Mouse (Mus musculus) neutrophil, adult 5-6 weeks (primary cell): ENCODE results near the gene Vdac1. TPM values are rescaled to one million over a fixed set of nuclear protein-coding genes. Genes with fewer than 3 reads are reported as not detected.
A peak's percentile ranks its signal among the peaks of the same experiment; 100 is the strongest.

ENCODE experiments used
- ATAC-seq: fragments of 151-379, 151-347 bp; 2 replicates; pipeline ENCODE4 v1.8.0; 2017; ENCODE audit warnings: mild to moderate bottlenecking, moderate TSS enrichment; ENCODE audit not compliant: insufficient number of reproducible peaks, poor library complexity, low FRiP score, severe bottlenecking; ENCODE audit errors: extremely low read depth
- total RNA-seq: library from RNA; stranded (forward); fragments of 200-1000 nt; gene quantifications from 2 replicates; pipeline ENCODE4 v1.2.3, GENCODE M21; 2017

Vdac1 gene
- 42.9 and 53.9 TPM in 2 replicates for total RNA-seq

DNA sequence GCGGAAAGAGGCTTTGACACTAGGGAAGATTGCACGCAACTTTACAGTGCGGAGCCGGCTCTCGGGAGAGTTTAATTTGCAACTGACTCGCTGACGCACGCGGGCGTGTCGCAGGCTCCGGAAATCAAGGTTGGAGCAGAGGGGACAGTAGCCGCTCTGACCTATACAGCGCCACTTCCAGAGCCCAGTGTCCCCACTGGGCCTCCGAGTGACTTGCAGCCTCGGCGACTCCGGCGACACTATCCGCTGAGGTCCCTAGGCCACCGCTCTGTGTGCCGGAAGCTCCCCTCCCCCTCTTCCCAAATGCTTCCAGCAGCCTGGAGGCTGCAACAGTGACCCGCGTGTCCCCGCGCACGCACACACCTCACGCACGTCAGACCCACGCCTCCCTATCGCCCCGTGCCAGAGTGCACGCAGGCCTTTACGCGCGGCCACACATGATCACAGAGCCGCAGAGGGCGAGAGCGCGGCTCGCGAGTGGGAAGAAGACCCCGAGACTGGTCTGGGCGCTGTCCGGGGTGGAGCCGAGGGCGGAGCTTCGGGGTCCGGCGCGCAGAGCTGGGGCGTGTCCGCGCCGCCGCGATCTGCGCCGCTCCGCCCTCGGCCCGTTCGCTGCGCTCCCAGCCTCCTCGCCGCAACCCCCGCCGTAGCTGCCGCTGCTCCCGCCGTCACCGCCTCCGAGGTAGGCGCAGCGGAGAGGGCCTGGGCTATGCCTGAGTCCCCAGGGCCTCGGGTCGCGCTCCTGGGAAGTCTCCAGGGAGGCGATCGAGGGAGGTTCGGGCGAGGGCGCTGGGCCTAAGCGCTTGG, at the start of gene Vdac1:
Vdac1 (plus strand) TSS at position 390 of the 807 bp plus-strand sequence.
- ATAC-seq = peak; percentile 67

DNA sequence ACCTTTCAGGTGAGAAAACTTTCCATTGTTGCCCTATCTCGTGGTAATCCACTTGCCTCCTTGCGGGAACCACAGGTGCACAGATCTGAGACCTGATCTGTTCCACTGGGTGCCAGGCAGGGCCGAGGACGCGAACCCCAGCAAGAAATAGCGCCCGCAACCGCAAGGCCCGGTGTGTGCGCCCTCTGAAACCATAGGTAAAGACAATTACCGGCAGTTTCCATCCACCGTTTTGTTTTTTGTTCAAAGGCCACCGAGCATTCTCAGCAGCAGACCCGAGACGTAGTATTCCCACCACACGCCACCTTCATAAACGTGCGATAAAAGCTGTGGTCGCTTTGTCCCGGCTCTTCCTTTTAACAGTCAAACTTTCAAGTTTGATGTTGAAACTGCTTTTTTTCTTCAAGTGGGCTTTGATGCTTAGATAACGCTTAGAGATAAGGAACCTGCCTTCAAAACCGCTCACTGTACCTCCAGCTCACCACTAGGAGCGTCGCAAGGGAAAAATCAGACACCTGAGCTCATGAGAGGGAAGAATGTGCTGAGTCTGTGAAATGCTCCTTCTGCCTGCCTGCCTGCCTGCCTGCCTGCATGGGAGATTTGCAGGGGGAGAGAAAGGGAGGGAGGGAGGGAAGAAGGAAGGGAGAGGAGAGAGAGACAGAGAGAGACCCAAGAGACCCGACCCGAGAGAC, 46.4 kb upstream of the Vdac1 start:
- ATAC-seq = peak; percentile 36

DNA sequence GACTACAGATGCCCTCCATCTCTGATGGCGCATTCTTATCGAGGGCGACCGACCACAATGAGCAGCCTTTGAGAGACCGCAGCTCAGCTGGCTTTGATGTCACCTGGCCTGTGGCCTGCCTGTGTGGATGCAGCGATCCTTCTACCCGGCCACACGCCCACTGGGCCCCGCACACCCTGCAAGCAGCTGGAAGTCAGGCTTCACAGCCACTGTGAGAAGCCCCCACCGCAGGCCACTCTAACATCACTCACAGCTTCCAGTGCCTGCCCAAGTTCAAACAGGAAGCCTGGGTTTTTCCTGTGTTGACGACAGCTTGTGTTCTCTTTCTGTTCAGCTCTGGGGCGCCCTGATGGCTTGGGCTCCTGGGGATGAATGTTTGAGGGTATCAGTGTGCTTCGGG, 42.2 kb upstream of the Vdac1 start:
- no peak for ATAC-seq

DNA sequence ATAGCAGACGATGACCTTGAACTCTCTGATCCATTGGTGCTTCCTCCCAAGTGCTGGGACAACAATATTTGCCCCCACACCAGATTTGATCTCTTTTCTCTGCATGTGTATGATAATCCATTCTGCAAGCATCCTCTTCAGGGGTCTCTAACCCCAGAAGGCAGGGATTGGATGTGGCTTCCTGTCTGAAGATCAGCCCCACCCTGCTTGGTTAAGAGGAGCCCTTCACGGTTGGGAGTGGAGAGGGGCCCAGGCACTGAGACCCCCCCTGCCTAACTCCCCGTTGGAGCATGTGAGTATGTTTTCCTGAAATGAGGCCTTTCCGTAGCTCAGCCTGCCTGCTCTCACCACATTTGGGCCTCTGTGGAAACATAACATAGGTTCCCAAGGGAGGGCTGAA, 41.0 kb upstream of the Vdac1 start:
- ATAC-seq = no peak

DNA sequence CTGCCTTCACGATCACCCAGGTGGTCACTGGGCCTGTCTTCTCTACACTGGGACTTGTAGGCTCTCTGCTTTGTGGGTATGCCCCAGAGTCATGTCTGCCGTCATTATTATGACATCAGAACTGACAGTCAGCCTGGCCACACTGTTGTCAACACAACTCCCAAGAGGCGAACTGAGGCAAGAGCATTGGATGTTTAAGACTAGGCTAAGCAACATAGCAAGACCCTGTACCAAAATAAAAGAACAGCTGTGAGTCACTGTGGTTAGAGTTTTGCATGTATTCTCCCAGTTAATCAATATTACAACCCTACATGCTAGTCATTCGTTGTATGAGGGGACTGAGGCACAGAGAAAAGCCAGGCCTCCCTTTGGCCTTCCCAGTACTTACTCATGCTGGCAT, 40.1 kb upstream of the Vdac1 start:
- no peak for ATAC-seq

DNA sequence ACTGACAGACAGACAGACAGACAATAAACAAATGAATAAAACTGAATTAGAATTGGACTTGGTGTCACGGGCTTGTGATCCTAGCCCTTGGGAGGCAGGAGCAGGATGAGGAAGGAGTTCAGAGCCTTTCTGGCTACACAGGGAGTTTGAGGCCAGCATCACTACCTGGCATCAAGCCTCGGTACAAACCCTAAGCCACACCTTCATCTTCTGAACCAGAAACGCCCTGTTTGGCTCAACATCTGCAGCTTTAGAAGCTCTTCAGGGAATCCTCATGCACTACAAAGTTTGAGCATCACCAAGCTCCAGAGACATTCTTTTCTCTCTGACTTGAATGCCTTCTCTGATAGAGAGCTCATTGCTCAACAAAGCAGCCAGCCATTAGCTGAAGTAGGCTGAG, 39.1 kb upstream of the Vdac1 start:
- no peak for ATAC-seq

DNA sequence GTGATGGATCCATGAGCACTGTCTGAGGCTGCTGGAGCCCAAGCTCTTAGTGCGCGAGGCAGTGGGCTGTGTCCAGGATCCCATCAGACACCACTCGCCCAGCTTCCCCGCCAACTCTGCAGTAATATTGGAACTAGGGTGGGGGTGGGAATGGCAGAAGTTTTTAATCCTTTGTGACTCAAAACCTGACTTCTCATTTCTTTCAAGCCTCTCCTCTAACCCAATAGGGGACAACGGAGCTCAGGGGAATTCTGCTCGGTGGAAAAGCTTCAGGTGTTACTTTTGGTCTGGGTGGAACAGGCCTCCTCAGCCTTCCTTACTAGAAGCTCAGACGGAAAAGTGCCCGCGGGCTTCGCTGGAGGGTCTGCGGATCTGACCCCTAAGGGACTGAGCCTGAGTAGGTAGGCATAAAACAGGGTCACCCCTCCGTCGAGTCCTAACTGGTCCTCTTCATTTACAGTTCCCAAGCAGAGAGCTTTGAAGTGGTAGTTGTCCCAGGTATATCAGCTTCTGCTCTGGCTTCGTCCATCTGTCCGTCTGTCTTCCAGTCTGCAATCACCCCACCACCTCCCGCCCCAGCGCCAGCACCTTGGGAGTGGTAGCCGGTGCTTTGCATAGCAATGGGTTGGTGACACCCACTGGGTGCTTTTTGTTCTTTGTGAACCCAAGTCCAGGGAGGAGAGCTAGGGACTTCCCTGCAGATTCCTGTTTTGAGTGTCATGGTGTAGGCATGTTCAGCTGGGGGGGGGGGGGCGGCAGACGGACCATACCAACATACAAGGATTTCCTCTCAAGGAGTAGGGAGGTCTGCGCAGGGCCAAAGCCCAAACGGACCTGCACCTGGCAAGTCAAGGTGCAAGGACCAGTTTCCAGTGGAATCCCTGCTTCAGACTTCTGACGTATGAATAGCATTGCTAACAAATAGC, 36.0 kb upstream of the Vdac1 start:
- ATAC-seq = no peak

DNA sequence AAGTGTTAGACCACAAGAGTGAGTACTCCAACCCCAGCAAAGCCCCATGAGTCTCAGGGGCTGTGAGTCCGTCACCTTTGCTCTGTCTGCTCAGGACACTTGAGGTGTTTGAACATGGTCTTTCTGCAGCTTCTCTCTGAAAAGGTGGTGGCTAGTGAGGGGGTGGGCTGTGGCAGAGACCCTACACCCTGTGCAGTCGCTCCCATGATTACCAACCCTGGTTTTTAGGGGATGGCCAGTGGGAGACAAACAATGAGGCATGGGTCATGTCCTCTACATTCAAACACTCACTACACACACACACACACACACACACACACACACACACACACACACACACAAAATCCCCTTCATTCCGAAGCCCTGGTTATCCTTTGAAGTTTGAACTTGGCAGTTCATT, 33.3 kb upstream of the Vdac1 start:
- no peak for ATAC-seq

DNA sequence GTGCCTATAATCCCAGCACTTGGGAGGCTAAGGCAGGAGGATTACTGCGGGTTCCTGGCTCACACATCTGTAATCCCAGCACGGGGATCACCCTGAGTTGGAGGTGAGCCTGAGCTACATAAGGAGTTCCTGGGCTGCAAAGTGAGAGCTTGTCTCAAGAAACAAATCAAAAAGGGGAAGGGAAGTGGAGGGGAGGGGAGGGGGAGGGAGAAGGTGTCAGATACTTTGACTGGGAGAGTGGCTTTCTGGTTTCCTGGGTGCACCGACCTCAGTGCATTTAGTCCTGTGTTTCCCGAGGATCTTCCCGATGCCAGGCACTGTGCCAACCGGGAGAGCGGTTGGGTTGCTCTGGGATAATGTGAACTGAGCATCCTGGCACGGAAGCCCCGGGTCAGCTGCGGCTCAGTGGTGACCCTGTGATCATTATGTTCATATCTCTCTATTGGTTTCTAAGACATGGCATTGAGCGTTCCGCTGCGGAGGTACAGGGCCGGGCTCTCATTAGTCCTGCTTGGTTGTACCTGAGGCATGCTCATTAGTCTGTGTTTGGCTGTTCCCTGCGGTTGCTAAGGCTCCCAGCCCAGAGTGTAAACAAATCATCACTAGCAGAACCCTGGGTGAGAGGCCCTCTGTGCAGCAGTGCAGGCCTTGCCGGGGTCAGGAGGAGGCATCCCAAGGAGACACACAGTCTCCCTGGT, 28.1 kb upstream of the Vdac1 start:
- ATAC-seq = no peak

DNA sequence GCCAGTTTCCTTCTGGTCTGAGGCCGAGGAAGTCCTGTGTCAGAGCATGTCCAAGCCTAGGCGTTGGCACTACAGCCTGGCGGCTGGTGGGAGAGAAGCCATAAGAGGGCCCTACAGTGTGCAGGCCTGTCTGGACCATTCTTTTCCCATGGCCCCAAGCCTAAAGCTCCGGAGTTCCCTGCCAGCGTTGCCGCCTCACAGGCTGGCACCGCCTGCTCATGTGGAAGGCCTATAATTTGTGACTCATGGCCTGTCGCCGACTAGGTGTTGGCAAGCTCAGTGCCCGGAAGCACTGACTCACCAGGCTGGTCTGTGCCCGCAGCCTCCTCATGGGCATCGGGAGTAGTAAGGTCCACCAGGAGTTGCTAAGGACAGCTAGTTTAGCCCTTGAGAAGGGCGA, 27.0 kb upstream of the Vdac1 start:
- 0 out of 2 replicates have a peak, but pooled peaks have one; percentile 9 for ATAC-seq

DNA sequence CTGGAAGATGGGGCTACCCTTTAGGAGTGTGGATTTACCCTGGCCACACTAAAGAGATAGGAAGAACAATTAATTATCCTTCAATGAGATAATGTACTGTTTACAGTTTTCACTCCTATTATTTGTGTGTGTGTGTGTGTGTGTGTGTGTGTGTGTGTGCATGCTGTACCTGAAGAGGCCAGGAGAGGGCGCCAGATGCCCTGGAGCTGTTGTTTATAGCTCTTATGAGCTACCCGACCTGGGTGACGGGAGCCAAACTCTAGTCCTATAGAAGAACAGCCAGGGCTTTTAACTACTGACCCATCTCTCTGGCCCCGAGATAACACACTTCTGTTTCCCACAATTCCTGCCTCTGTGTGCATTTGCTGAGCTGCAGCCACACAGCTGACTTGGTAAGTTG, 25.4 kb upstream of the Vdac1 start:
- ATAC-seq = no peak

DNA sequence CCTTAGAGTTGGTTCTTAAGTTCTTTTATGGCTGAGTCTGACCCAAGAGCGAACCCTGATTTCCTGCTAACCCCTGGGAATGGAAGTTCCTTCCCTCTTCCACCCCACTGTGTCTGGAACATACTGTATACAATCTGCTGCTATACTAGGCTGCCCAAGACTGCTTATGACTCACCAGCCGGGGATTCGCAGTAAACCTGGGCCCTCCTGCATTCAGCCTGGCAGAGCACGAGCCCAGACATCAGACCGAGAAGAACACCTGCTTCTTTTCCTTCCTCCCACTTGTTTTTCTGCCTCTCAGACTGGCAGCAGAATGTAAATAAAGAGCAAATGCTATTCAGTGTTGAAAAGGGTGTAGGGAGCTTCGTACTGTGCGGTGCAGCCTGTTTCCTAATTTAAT, 24.7 kb upstream of the Vdac1 start:
- ATAC-seq = no peak

DNA sequence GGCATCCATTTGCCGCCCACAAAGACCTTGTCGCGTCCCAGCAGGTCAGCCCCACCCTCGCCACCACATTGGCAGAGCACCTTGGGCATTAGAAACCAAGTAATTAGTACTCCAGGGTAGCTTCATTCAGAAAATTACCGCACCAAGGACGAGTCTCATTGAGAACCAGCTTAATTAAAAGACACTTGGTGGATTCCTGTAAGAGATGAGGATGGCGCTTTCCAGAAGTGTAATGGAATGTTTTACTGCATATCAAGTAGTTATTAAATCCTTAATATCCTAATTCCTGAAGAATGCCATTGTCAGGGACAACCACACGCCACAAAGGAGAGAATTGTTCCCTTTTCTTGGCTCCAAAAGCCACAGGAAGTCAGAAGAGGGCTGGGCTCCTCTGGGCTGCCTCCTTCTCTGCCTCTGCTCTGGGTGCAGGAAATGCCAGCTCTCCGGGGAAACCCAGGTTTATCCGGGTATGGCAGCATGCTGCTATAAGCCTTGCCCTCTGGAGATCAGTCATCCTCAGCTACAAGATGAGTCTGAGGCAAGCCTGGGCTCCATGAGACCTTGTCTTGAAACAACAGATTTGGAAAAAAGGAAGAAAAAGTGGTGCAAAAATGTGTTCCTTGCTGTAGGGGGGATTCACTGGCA, 22.9 kb upstream of the Vdac1 start:
- ATAC-seq = no peak

DNA sequence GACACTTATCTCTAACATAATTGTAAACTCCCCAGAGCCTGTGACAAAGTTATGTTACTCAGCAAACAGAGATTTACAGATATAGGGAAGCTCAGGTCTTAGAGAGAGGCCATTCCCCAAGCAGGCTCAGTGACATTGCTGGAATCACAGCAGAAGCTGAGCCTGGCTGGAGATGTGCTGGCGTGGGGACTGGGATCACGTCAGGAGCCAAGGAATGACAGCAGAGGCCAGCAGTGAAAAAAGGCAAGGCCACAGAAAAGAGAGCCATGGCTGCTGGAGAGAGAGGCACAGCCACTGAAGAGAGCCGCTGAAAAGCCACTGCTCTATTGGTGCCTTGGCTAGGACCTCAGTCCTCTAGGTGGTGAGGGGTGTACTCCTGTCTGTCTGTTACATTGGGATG, 22.3 kb upstream of the Vdac1 start:
- no peak for ATAC-seq

DNA sequence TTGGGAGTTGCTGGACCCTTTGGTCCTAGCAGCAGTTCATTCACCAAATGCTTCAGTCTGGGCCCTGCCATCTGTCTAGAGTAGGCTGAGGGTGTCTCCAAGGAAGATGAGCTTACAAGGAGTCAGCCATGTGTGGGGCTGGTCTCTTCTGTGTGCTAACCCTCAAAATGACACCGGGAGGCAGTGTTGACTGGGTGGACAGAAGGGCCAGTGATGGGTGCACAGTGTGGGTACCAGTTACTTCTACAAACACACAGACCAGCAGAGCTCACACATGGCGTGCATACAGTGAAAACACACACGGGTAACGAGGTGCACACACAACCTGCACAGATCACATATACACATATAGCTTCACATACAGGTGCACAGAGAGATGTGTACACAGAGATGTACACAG, 21.6 kb upstream of the Vdac1 start:
- ATAC-seq = no peak

DNA sequence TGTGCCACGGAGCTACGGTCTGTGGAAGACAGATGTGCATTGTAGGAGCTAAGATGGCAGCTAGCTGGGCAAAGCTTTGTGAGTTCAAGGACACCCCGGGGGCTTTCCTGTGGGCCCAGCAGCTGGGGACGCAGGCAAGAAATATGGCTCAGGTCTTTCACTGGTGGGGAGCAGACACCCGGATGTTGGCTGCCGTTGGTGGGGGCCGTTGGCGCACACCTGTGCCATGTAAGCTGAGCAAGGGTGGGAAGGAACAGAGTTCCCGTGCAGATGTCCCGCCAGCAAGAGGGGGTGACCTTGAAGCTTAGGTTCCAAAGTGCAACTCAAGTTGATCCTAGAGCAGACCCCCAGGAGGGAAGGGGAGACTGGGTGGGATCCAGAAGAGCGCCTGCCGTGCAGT, 21.1 kb upstream of the Vdac1 start:
- no peak for ATAC-seq

DNA sequence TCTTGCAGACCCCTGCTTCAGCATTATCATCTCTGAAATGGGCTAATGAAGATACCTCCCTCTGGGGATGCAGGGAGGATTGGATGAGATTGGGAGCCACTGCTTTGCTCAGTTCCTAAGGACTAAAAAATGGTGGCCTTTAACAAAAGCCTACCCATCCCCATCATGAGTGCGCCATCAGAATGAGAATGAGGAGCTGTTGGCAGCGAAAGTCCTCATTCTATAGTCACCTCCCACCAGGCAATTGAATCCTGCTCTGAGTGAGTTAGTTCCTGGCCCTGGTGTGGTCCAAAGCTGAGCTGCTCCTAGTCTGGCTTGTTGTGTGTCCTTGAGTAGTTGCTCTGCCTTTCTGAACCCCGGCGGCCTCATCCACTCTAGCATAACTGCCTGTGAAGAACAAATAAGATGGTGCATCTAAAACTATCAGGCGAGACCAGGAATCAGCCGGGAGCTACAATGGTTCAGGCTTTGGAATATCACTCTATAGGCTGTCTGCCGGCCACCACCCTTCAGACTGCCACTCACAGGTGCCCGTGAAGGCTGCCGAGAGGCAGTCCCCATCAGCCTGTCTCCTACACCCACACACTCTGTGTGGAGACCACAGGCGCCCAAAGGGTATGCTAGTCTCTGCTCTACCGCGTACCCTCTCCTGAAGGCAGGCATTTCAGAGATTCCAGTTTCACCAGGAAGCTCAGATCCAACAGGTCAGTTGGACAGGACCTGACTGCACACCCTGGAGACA, 20.4 kb upstream of the Vdac1 start:
- no peak for ATAC-seq

DNA sequence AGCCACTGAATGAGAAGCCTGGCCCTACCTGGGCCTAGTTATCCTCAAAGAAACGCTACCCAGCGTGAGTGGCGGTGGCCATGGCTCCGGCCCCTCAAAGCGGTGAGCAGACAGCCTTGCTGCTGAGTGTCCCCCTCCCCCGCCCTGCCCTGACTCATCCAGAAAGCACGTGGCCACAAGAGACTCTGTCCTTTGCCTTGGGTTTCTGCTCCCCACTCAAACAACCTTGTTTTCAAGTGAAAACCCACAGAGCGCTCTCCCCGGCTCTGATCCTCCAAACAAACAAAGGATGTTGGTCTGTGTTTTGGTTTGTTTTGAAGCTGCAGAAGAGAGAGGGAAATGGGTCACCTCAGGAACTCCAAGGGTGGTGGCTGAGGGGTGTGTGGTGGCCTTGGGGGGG, 19.7 kb upstream of the Vdac1 start:
- ATAC-seq = no peak
